Mouse (Mus musculus) stomach, embryonic 14.5 days (tissue): ENCODE measurements at regions not wholly inside any gene's neighbourhood (a gene's known extent, or its start where the extent isn't known, plus 50 kb on each side); places are given as distances from the start of the nearest gene placed in this dataset.

Experiments used
- ATAC-seq: fragments of 200-750 bp; cut with Nextera tagmentation; 2 replicates; pipeline ENCODE4 v1.8.0; 2017; ENCODE audit warnings: low read depth, moderate TSS enrichment; ENCODE audit not compliant: insufficient number of reproducible peaks, insufficient read depth, low FRiP score
- H3K27ac ChIP-seq: fragments of 300-500 bp; sonication (generic); 2 replicates; pipeline ENCODE4 v1.5.1; 2014; ENCODE audit warnings: mild to moderate bottlenecking, low read length, moderate library complexity, mixed read lengths
- H3K27me3 ChIP-seq: fragments of 300-500 bp; sonication (generic); 2 replicates; pipeline ENCODE4 v1.6.1; 2014; ENCODE audit warnings: low read length, control low read depth, mixed read lengths; ENCODE audit not compliant: control insufficient read depth, insufficient read depth
- H3K36me3 ChIP-seq: fragments of 300-500 bp; sonication (generic); 2 replicates; pipeline ENCODE4 v1.6.1; 2014; ENCODE audit warnings: mild to moderate bottlenecking, control low read depth, low read length, moderate library complexity, mixed read lengths; ENCODE audit not compliant: control insufficient read depth, insufficient read depth
- H3K4me1 ChIP-seq: fragments of 300-500 bp; sonication (generic); 2 replicates; pipeline ENCODE4 v1.6.1; 2014; ENCODE audit warnings: low read length, control low read depth, mixed read lengths; ENCODE audit not compliant: control insufficient read depth, insufficient read depth
- H3K4me2 ChIP-seq: fragments of 300-500 bp; sonication (generic); replicated peaks from 2 replicates; pipeline ENCODE4 v1.6.1; 2014; ENCODE audit warnings: low read depth, low read length, control low read depth
- H3K4me3 ChIP-seq: fragments of 300-500 bp; sonication (generic); 2 replicates; pipeline ENCODE4 v1.5.1; 2014; ENCODE audit warnings: low read depth, low read length, control low read depth
- H3K9ac ChIP-seq: fragments of 300-500 bp; sonication (generic); replicated peaks from 2 replicates; pipeline ENCODE4 v1.6.1; 2014; ENCODE audit warnings: low read depth, mild to moderate bottlenecking, control low read depth, low read length, moderate library complexity, mixed read lengths
- H3K9me3 ChIP-seq: fragments of 300-500 bp; sonication (generic); 2 replicates; pipeline ENCODE4 v1.6.1; 2016; ENCODE audit warnings: low read depth, low read length, control low read depth; ENCODE audit not compliant: control insufficient read depth
- WGBS: fragments of 180-500 bp; shearing (Covaris S2); extraction: QIAGEN DNeasy Blood & Tissue Kit; methylation state at CpG from one replicate; pipeline ENCODE4 v1.1.7; 2014; 5-methylcytosine and 5-hydroxymethylcytosine counted together

GRCm38 (mm10) chr13:31177999-31178783 lies 204.2 kb downstream of the Gm5447 start:
- WGBS: 65% methylated on average over 5 of the region's 5 CpGs
- Histone ChIP-seq H3K4me1 (0 out of 2 replicates have a peak, but pooled peaks cover 7% of the 10 kb centered on the region), H3K27ac (no peak overlapping the region), H3K4me3 (no peak overlapping the region), H3K27me3 (no peaks in the 10 kb centered on the region), H3K9ac (no peak overlapping the region), H3K9me3 (no peaks in the 10 kb centered on the region), H3K4me2 (no peak overlapping the region), H3K36me3 (no peaks in the 10 kb centered on the region)
- no peak for ATAC-seq

DNA sequence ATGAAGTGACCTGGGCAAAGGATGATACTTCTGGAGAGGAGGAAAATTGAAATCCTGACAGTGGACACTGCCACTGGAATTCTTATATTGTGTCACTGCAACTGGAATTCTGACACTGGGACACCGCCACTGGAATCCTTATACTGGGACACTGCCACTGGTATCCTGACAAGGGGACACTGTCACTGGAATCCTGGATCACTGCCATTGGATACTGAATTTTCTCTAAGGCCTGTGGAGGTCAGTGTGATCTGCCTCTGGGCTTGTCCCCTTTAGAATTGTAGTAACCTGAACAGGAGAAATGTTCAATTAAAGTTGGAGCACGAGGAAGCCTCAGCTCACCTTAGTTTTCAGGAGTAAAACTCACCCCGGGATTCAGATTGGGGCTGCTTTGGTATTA lies 205.0 kb downstream of the Gm5447 start:
- WGBS: 75% methylated on average over 3 of the region's 3 CpGs
- no peak for ATAC-seq

DNA sequence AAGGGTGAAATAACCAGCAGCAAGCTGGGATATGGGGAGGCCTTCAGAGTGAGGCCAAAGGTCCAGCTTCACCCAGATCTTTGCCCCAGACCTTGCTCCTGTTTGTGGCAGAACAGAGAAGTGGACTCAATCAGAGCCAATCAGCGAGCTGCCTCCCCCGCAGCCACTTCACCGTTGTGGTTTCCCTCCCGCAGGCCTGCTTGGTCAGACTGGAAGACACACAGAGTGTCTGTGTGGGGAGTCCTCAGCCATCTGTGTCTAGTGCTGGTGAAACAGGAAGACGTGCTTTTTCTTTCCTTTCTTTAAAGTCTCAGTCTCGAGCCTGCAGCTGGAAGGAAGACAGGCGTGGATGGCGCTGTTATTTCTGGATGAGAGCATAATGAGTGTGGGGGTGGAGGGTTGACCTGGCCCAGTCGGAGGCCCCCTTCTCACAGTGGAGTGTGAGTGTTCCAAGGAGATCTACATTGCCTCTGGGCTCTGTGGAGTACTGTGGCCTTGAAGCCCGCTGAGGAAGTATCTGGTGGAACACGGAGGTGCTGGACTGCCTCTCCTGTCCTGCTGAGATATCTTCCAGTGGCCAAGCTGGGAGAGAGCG lies 205.5 kb downstream of the Gm5447 start:
- no peaks in the 10 kb centered on the region for H3K36me3 ChIP-seq
- WGBS: 44% methylated on average over 12 of the region's 12 CpGs
- ATAC-seq: no peak
- H3K9me3 ChIP-seq: no peaks in the 10 kb centered on the region
- no peak overlapping the region for H3K27ac ChIP-seq
- H3K27me3 ChIP-seq: no peaks in the 10 kb centered on the region
- no peak overlapping the region for H3K4me2 ChIP-seq
- no peak overlapping the region for H3K4me3 ChIP-seq
- peaks cover 7% of the 10 kb centered on the region; the same call in 1 of the 2 replicates for H3K4me1 ChIP-seq
- no peak overlapping the region for H3K9ac ChIP-seq

More for the DNA sequence above, 205.0 kb downstream of the Gm5447 start:
- Histone ChIP-seq H3K4me3 (no peak overlapping the region), H3K36me3 (no peaks in the 10 kb centered on the region), H3K9me3 (no peaks in the 10 kb centered on the region), H3K27me3 (no peaks in the 10 kb centered on the region), H3K4me2 (no peak overlapping the region), H3K4me1 (0 out of 2 replicates have a peak, but pooled peaks cover 7% of the 10 kb centered on the region), H3K9ac (no peak overlapping the region), H3K27ac (no peak overlapping the region)

DNA sequence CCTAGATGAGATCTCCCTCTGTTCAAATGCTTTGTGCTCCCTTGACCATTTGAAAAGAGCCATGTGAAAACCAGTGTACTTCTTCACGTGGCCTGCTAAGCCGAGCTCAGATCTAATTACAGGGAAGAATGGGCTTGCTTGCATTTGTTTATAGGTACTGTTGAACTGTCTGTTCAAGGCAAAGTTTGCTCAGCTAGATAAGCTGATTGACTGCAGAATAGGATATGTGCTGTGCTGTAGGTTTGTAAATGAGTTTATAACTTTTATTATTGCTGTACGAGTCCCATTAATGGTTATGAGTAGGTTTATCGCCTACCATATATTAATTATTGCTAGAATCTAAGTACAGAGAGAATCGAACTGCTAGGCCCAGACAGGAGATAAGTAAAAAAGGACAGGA lies 207.5 kb downstream of the Gm5447 start:
- Histone ChIP-seq H3K9me3 (no peaks in the 10 kb centered on the region), H3K36me3 (no peaks in the 10 kb centered on the region), H3K4me2 (no peak overlapping the region), H3K9ac (no peak overlapping the region), H3K27ac (no peak overlapping the region), H3K4me1 (peaks cover 10% of the 10 kb centered on the region; the same call in 1 of the 2 replicates), H3K27me3 (no peaks in the 10 kb centered on the region), H3K4me3 (no peak overlapping the region)
- ATAC-seq: no peak
- 65% methylated on average over 5 of the region's 5 CpGs for WGBS

GRCm38 (mm10) chr13:31184845-31185834 lies 211.1 kb downstream of the Gm5447 start:
- Histone ChIP-seq H3K4me3 (no peak overlapping the region), H3K4me2 (no peak overlapping the region), H3K4me1 (peaks cover 3% of the 10 kb centered on the region; the same call in 1 of the 2 replicates), H3K9ac (no peak overlapping the region), H3K27ac (no peak overlapping the region), H3K9me3 (no peaks in the 10 kb centered on the region), H3K36me3 (no peaks in the 10 kb centered on the region), H3K27me3 (no peaks in the 10 kb centered on the region)
- 68% methylated on average over 14 of the region's 14 CpGs for WGBS
- 0 out of 2 replicates have a peak, but pooled peaks have one; percentile 49 for ATAC-seq

- Histone ChIP-seq H3K4me1 (peaks cover 3% of the 10 kb centered on the region; the same call in 1 of the 2 replicates), H3K27me3 (no peaks in the 10 kb centered on the region), H3K36me3 (no peaks in the 10 kb centered on the region), H3K4me3 (no peak overlapping the region), H3K9me3 (no peaks in the 10 kb centered on the region), H3K27ac (no peak overlapping the region), H3K9ac (no peak overlapping the region), H3K4me2 (no peak overlapping the region)
- 36% methylated on average over 5 of the region's 5 CpGs for WGBS
- ATAC-seq: peak; percentile 63; the same call in 1 of the 2 replicates
Observed at GRCm38 (mm10) chr13:31186805-31187589, 213.0 kb downstream of the Gm5447 start.

DNA sequence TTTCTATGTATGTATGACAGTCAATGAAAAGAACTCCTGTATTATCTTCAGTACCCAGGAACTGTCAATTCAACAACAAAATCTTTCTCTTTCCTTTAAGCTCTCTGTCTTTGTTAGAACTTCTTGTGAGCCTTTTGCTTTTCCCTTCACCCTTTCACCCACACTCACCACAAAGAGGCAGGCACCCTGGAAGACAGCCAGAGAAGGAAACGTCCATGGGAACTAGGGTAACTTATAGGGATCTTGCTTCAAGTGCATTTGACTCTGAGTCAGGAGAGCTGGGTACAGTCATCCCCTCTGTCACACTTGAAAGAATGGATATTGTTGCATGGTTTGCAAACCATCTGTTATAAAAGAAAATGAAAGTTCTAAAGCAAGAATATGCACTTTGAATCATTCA lies 215.1 kb downstream of the Gm5447 start:
- no peak overlapping the region for H3K9ac ChIP-seq
- H3K9me3 ChIP-seq: no peaks in the 10 kb centered on the region
- peaks cover 3% of the 10 kb centered on the region; the same call in 1 of the 2 replicates for H3K4me1 ChIP-seq
- no peak overlapping the region for H3K4me3 ChIP-seq
- no peak for ATAC-seq
- no peak overlapping the region for H3K27ac ChIP-seq
- H3K4me2 ChIP-seq: no peak overlapping the region
- no peaks in the 10 kb centered on the region for H3K36me3 ChIP-seq
- no peaks in the 10 kb centered on the region for H3K27me3 ChIP-seq
- 37% methylated on average over 1 of the region's 1 CpGs for WGBS
